Mouse (Mus musculus) CD4-positive helper T cell, adult 2 months (primary cell): ENCODE measurements around the gene Gm4340.
"Not testable (repeated sequence)": the region's sequence is repeated elsewhere in the genome, so short reads cannot be mapped to it uniquely, and the experiment has no call there.

Experiments used
- DNase-seq: peaks from one replicate; pipeline ENCODE4 v3.0.0-alpha.2; 2012; ENCODE audit warnings: low read depth, missing footprints, low spot score

Gene Gm4340

DNA sequence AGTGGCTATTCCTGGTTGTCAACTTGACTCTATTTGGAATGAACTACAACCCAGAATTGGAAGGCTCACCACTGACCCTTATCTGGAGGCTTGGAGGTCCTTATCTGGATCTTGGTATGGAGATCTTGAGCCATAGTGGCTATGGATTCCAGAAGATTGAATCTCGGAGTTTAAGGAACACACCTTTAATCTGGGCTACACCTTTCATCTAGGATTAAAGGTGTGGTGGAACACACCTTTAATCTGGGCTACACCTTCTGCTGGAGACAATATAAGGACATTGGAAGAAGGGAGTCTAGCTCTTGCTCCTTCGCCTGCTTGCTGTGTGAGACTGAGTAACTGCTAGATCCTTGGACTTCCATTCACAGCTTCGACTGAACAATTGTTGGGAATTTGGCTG lies at the start of gene Gm4340:
TSS of gene Gm4340 (plus strand) at position 301 of the 400 bp plus-strand sequence.
- DNase-seq = not testable (repeated sequence)

DNA sequence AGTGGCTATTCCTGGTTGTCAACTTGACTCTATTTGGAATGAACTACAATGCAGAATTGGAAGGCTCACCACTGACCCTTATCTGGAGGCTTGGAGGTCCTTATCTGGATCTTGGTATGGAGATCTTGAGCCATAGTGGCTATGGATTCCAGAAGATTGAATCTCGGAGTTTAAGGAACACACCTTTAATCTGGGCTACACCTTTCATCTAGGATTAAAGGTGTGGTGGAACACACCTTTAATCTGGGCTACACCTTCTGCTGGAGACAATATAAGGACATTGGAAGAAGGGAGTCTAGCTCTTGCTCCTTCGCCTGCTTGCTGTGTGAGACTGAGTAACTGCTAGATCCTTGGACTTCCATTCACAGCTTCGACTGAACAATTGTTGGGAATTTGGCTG lies 42.6 kb upstream of the Gm4340 start, which contains the start of gene Gm6763:
TSS of gene Gm6763 (plus strand) at position 301 of the 400 bp plus-strand sequence.
- DNase-seq = not testable (repeated sequence)

DNA sequence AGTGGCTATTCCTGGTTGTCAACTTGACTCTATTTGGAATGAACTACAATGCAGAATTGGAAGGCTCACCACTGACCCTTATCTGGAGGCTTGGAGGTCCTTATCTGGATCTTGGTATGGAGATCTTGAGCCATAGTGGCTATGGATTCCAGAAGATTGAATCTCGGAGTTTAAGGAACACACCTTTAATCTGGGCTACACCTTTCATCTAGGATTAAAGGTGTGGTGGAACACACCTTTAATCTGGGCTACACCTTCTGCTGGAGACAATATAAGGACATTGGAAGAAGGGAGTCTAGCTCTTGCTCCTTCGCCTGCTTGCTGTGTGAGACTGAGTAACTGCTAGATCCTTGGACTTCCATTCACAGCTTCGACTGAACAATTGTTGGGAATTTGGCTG lies 34.1 kb upstream of the Gm4340 start, which contains the start of gene Gm8764:
TSS of gene Gm8764 (plus strand) at position 301 of the 400 bp plus-strand sequence.
- not testable (repeated sequence) for DNase-seq

DNA sequence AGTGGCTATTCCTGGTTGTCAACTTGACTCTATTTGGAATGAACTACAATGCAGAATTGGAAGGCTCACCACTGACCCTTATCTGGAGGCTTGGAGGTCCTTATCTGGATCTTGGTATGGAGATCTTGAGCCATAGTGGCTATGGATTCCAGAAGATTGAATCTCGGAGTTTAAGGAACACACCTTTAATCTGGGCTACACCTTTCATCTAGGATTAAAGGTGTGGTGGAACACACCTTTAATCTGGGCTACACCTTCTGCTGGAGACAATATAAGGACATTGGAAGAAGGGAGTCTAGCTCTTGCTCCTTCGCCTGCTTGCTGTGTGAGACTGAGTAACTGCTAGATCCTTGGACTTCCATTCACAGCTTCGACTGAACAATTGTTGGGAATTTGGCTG lies 25.6 kb upstream of the Gm4340 start, which contains the start of gene Gm21304:
TSS of gene Gm21304 (plus strand) at position 301 of the 400 bp plus-strand sequence.
- DNase-seq = not testable (repeated sequence)

DNA sequence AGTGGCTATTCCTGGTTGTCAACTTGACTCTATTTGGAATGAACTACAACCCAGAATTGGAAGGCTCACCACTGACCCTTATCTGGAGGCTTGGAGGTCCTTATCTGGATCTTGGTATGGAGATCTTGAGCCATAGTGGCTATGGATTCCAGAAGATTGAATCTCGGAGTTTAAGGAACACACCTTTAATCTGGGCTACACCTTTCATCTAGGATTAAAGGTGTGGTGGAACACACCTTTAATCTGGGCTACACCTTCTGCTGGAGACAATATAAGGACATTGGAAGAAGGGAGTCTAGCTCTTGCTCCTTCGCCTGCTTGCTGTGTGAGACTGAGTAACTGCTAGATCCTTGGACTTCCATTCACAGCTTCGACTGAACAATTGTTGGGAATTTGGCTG lies 17.1 kb upstream of the Gm4340 start, which contains the start of gene Gm21312:
TSS of gene Gm21312 (plus strand) at position 301 of the 400 bp plus-strand sequence.
- not testable (repeated sequence) for DNase-seq

DNA sequence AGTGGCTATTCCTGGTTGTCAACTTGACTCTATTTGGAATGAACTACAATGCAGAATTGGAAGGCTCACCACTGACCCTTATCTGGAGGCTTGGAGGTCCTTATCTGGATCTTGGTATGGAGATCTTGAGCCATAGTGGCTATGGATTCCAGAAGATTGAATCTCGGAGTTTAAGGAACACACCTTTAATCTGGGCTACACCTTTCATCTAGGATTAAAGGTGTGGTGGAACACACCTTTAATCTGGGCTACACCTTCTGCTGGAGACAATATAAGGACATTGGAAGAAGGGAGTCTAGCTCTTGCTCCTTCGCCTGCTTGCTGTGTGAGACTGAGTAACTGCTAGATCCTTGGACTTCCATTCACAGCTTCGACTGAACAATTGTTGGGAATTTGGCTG lies 8.6 kb upstream of the Gm4340 start, which contains the start of gene Gm20765:
TSS of gene Gm20765 (plus strand) at position 301 of the 400 bp plus-strand sequence.
- DNase-seq = not testable (repeated sequence)

DNA sequence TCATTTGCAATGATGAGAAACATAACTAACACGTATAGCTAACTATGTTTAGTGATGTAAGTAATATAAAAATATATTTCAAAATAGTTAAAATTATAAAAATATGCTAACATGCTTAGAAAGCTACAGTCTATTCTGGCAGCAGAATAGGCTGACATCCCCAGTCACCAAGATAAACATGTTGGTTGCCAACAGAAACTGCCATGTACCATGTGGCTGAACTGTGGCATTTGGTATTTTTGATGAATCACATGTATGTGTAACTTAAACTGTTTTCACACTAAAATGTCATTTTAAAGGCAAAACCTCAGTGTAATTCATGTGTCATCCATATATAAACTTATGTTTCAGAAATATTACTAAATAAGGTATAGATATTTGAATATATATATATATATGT lies 15.8 kb downstream of the Gm4340 start:
- DNase-seq = no peak

DNA sequence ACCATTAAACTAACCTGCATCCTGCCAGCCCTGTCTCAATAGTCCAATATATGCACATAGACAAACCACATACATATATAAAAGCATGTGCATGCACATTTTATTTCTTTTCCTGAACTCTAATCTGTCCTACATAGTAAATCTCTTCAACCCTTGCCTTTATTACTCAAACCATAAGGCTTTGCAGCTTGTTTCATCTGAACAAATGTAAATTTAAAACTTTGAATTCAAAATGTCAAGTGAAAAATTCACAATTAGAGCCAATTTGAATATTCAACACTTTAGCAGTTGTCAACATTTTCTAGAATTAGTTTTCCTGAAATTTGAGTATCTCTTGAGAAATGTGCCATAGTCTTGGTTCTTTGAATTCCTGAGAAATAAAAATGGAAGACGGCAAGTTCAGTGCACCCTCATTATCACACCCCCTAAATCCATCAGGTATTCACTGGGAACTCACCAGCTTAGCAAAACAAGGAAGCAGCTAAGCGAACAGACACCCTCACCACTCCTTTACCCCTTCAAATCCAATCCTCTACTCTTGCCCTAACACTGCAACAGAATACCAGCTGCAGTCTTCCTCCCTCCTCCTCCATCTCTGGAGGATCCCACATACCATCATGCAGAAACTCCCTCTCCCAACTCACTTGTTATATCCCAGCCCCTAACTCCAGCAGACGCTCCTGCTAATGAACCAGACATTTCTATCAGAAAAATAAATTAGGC lies 16.6 kb downstream of the Gm4340 start:
- no peak for DNase-seq

DNA sequence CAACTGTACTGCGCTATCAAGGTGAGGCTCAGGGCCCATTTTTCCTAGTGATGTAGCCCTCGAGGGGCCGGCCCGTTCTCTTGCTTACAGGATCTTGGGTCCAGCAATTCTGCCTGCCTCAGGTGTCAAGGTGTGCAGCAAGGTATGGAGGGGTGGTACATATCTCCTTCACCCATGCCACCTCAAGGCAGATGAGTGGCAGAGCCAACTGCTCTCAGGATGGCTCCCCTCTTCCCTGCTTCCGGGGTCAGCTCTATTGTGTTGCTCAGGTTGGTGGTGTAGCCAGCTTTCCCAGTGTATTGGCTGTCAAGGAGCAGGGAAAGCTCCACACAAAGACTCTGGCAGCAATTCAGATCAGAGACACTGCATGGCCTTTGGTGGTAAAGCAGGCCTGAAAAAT lies 20.7 kb downstream of the Gm4340 start:
- no peak for DNase-seq

DNA sequence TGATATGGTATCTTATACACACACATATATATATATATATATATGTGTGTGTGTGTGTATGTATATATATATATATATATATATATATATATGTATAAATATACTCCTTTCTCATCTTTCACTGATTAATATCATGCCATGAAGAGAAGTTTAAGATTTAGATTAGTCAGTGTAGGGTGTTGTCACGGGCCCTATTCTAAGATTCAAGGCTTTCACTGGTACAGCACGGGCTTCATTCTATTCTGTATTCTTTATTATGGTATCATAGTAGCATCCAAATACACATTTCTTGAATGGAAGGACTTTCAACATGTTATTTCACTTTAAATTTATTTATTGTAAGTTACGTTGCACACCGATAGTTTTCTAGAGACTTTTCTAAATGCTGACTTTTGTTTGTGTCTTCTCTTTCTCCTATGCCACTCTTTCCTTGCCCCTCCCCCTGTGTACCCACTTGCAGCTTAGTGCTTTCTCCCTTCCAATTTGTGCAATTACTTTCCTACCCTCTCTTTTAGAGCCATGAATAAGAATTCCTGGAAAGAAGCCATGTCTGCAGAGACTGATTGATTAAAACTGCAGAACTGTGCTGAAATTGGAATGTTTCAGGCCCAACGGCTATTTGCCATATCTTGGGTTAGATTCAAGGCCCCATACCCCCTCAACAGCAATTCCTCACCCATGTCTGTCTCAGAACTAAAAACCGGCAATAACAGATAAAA lies 26.6 kb downstream of the Gm4340 start:
- DNase-seq = no peak
